Mouse (Mus musculus): ENCODE measurements around the gene Fer1l5. TPM values are rescaled to one million over a fixed set of nuclear protein-coding genes. Genes with fewer than 3 reads are reported as not detected.

Gene Fer1l5
- total RNA-seq (2014; rRNA removed; ENCODE audit: low replicate concordance) (not detected in 2 replicates), polyA plus RNA-seq (2015; fragmentation: Nextera tagmentation; extraction: Ambion mirVana) (0.14 and 0.20 TPM in 2 replicates)

- Histone ChIP-seq H3K27me3 (ENCODE audit: control insufficient read depth, insufficient read depth, low read length) (no peaks in the 10 kb centered on the region), H3K36me3 (replicated peaks; ENCODE audit: control insufficient read depth, insufficient read depth, low read length) (no peaks in the 10 kb centered on the region), H3K4me1 (ENCODE audit: control insufficient read depth, insufficient read depth) (peaks cover 11% of the 10 kb centered on the region), H3K27ac (ENCODE audit: low read depth) (no peak within 1 kb of the TSS), H3K9me3 (replicated peaks; ENCODE audit: control insufficient read depth, low read length) (no peaks in the 10 kb centered on the region), H3K9ac (replicated peaks; ENCODE audit: low read depth, low read length) (no peak within 1 kb of the TSS), H3K4me2 (ENCODE audit: low read depth, low read length) (no peak within 1 kb of the TSS), H3K4me3 (ENCODE audit: low read depth, low read length) (no peak within 1 kb of the TSS)
- 69% methylated on average over 10 of the region's 10 CpGs for WGBS
- TF ChIP-seq CTCF (IDR thresholded peaks at IDR 0.05; ENCODE audit: low read depth) (no peak), EP300 (IDR thresholded peaks at IDR 0.05; ENCODE audit: low read depth) (no peak)
- no peak for ATAC-seq (ENCODE audit: insufficient read depth, low read depth)
- no peak for DNase-seq (ENCODE audit: low spot score)
Measured at GRCm38 (mm10) chr1:36371934-36372845, at the start of gene Fer1l5. Fer1l5 (plus strand) TSS chr1:36372291.

GRCm38 (mm10) chr1:36323076-36323475, 49.0 kb upstream of the Fer1l5 start:
- no peak for DNase-seq (ENCODE audit: low spot score)
- Histone ChIP-seq H3K36me3 (replicated peaks; ENCODE audit: control insufficient read depth, insufficient read depth, low read length) (peaks cover 33% of the 10 kb centered on the region), H3K27ac (ENCODE audit: low read depth) (no peak overlapping the region), H3K4me2 (ENCODE audit: low read depth, low read length) (no peak overlapping the region), H3K9me3 (replicated peaks; ENCODE audit: control insufficient read depth, low read length) (no peaks in the 10 kb centered on the region), H3K4me3 (ENCODE audit: low read depth, low read length) (no peak overlapping the region), H3K9ac (replicated peaks; ENCODE audit: low read depth, low read length) (no peak overlapping the region), H3K27me3 (ENCODE audit: control insufficient read depth, insufficient read depth, low read length) (no peaks in the 10 kb centered on the region), H3K4me1 (ENCODE audit: control insufficient read depth, insufficient read depth) (no peaks in the 10 kb centered on the region)
- WGBS = 42% methylated on average over 9 of the region's 9 CpGs
- ATAC-seq (ENCODE audit: insufficient read depth, low read depth) = no peak
- TF ChIP-seq EP300 (IDR thresholded peaks at IDR 0.05; ENCODE audit: low read depth) (no peak), CTCF (IDR thresholded peaks at IDR 0.05; ENCODE audit: low read depth) (no peak)

- Histone ChIP-seq H3K4me3 (ENCODE audit: low read depth, low read length) (no peak overlapping the region), H3K27ac (ENCODE audit: low read depth) (no peak overlapping the region), H3K4me2 (ENCODE audit: low read depth, low read length) (no peak overlapping the region), H3K4me1 (ENCODE audit: control insufficient read depth, insufficient read depth) (no peaks in the 10 kb centered on the region), H3K36me3 (replicated peaks; ENCODE audit: control insufficient read depth, insufficient read depth, low read length) (peaks cover 28% of the 10 kb centered on the region), H3K27me3 (ENCODE audit: control insufficient read depth, insufficient read depth, low read length) (no peaks in the 10 kb centered on the region), H3K9ac (replicated peaks; ENCODE audit: low read depth, low read length) (no peak overlapping the region), H3K9me3 (replicated peaks; ENCODE audit: control insufficient read depth, low read length) (no peaks in the 10 kb centered on the region)
- TF ChIP-seq EP300 (IDR thresholded peaks at IDR 0.05; ENCODE audit: low read depth) = no peak
- TF ChIP-seq CTCF (IDR thresholded peaks at IDR 0.05; ENCODE audit: low read depth) = peak; percentile 77
- WGBS = 33% methylated on average over 8 of the region's 8 CpGs
- ATAC-seq (ENCODE audit: insufficient read depth, low read depth) = peak; percentile 73
- DNase-seq (ENCODE audit: low spot score) = peak; percentile 81
Measured at GRCm38 (mm10) chr1:36323746-36324448, 48.2 kb upstream of the Fer1l5 start.

- ATAC-seq (ENCODE audit: insufficient read depth, low read depth) = no peak
- Histone ChIP-seq H3K4me3 (ENCODE audit: low read depth, low read length) (no peak overlapping the region), H3K4me1 (ENCODE audit: control insufficient read depth, insufficient read depth) (no peaks in the 10 kb centered on the region), H3K9me3 (replicated peaks; ENCODE audit: control insufficient read depth, low read length) (no peaks in the 10 kb centered on the region), H3K27me3 (ENCODE audit: control insufficient read depth, insufficient read depth, low read length) (no peaks in the 10 kb centered on the region), H3K4me2 (ENCODE audit: low read depth, low read length) (no peak overlapping the region), H3K9ac (replicated peaks; ENCODE audit: low read depth, low read length) (no peak overlapping the region), H3K36me3 (replicated peaks; ENCODE audit: control insufficient read depth, insufficient read depth, low read length) (peaks cover 8% of the 10 kb centered on the region), H3K27ac (ENCODE audit: low read depth) (no peak overlapping the region)
- DNase-seq (ENCODE audit: low spot score) = no peak
- TF ChIP-seq CTCF (IDR thresholded peaks at IDR 0.05; ENCODE audit: low read depth) = no peak
- TF ChIP-seq EP300 (IDR thresholded peaks at IDR 0.05; ENCODE audit: low read depth) = no peak
- WGBS = 89% methylated on average over 2 of the region's 2 CpGs
Measured at GRCm38 (mm10) chr1:36325900-36326321, 46.2 kb upstream of the Fer1l5 start.

DNA sequence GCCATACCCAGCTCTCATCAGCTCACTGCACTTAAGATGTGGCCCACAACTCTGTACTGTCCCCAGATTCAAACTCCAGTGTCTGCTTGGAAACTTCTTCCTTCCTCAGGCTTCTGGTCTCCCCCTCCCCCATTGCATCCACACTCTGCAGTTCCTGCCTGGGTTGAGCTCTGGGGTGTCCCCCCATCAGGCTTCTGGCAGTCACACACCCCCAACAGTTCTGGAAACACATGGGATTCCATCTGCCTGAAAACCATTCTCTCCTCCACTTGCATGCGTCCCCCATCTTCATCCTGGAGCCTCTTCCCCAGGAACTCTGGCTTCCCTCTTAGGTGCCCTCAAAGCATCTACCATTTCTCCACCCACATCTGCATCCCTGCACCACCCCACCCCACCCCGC, 45.3 kb upstream of the Fer1l5 start:
- H3K4me3 ChIP-seq (ENCODE audit: low read depth, low read length) = no peak overlapping the region
- no peak overlapping the region for H3K4me2 ChIP-seq (ENCODE audit: low read depth, low read length)
- ATAC-seq (ENCODE audit: insufficient read depth, low read depth) = no peak
- no peaks in the 10 kb centered on the region for H3K9me3 ChIP-seq (replicated peaks; ENCODE audit: control insufficient read depth, low read length)
- TF ChIP-seq CTCF (IDR thresholded peaks at IDR 0.05; ENCODE audit: low read depth) = no peak
- TF ChIP-seq EP300 (IDR thresholded peaks at IDR 0.05; ENCODE audit: low read depth) = no peak
- DNase-seq (ENCODE audit: low spot score) = no peak
- no peaks in the 10 kb centered on the region for H3K4me1 ChIP-seq (ENCODE audit: control insufficient read depth, insufficient read depth)
- H3K36me3 ChIP-seq (replicated peaks; ENCODE audit: control insufficient read depth, insufficient read depth, low read length) = 0 out of 2 replicates have a peak, but pooled peaks cover 8% of the 10 kb centered on the region
- H3K9ac ChIP-seq (replicated peaks; ENCODE audit: low read depth, low read length) = no peak overlapping the region
- 92% methylated on average over 2 of the region's 2 CpGs for whole genome bisulfite sequencing
- H3K27ac ChIP-seq (ENCODE audit: low read depth) = no peak overlapping the region
- no peaks in the 10 kb centered on the region for H3K27me3 ChIP-seq (ENCODE audit: control insufficient read depth, insufficient read depth, low read length)

Data from heart, postnatal 0 days (tissue).